Mouse (Mus musculus) urinary bladder, adult 18-20 months (tissue): ENCODE measurements at regions not wholly inside any gene's neighbourhood (a gene's known extent, or its start where the extent isn't known, plus 50 kb on each side); places are given as distances from the start of the nearest gene placed in this dataset.
A peak's percentile ranks its signal among the peaks of the same experiment; 100 is the strongest.

Experiments
- DNase-seq, 2 experiments: peaks; one replicate each; pipeline ENCODE4 v3.0.0; 2022; ENCODE audit warnings: low spot score in 2 of 2, mixed read lengths in 2 of 2

DNA sequence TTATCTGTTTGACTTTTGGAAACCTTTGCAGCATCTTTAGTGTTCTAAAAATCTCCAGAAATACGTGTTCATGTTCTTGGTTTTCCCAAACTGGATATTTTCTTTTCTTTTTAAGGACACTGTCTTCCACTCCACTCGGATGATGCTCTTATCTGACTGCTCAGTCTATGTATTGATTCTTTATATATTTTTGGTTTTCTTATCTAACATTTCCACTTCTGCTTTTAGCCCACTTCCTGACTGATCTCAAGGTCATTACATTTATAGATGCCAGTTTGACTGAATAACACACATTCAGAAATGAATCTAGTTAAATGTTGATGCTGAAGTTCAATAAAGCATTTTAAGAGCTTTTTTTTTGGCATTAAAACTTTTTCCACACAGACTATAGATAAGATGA lies 265.3 kb downstream of the Rpl36a-ps1 start:
- DNase-seq, result no peak

DNA sequence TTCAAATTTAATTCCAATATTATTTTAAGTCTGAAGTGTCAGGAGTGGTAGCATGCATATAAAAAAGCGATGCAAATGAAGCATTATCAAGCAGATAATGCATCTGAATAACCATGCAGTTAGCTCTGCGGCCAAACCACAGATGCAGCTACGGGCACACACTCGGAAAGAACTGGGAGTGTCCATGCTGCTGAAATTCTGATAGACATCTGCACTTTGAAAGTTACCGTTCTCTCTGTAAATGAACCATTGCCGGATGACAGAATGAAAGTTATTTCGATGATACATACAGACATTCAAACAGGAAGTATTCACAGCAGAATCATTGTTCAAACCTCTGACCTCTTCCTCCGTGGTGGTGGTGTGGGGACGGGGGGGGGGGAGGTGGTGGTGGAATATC lies 271.6 kb downstream of the Rpl36a-ps1 start:
- no peak for DNase-seq

DNA sequence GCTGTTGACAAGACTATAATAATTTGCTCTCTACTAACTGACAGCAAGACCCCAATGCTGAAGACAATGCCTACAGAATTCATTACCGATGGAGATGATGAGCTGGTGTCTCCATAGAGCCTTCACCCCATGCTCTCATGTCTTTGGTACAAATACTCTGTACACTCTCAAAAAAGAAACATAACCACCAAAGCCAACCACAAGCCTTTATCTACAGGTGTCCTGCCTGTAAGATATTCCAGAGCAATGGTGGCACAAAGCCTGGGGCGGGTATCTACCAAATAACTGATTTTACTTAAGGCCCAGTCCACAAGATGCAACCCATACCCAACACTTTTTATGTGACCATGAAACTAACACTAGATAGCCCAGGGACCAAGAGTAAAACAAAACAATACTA lies 273.1 kb downstream of the Rpl36a-ps1 start:
- no peak for DNase-seq

DNA sequence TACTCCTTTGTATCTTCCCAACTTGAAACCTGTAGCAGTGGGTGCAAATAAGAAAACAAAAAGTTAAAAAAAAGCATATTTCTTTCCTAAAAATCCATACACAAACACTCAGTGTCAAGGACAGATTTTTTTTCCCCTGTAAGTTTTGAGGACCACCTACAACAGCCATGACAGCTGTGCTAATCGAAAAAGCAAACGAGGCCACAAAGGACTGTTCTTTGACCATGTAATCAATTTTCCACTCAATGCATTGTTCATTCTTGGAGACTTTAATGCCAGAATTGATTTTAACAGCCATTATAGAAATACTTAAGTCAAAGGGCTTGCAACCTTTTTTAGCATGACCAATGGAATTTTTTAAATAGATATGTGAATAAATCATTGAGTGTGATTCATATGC lies 286.1 kb downstream of the Rpl36a-ps1 start:
- no peak for DNase-seq

DNA sequence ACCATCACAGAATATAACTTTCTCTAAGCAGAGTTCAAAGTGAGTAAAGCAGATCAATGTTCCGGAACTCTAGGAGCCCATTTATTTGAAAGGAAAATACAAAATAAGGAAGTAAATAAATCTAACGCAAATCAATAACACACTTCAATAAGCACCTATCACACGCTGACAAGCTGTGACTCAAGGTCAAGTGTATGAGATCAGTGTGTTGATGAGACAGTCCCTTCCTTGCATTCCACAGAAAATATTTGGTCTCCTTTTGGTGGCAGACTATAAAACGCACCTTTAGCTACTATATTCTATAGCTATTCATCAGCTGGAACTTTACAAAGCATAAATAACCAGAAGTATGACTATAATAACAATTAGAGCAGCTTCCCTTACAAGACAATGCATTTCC lies 286.5 kb downstream of the Rpl36a-ps1 start:
- no peak for DNase-seq

DNA sequence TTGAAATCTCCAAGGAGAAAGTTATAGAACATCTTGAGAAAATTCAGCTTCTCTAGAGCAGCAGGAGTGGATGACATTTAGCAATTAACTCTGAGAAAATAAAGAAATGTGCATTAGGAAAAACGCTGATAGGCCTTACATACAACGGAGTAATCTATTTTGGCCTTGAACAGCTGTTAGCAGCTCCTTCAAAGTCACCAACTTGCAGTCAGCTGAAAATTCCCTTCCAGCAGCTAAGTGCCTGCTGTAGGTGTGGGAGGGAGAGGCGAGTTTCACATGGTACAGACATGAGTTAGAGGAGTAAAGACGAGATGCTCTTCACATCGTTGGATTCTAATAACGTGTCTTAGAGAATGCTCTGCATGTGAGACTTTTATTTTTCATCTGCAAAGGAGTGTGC lies 290.8 kb downstream of the Rpl36a-ps1 start:
- no peak for DNase-seq

DNA sequence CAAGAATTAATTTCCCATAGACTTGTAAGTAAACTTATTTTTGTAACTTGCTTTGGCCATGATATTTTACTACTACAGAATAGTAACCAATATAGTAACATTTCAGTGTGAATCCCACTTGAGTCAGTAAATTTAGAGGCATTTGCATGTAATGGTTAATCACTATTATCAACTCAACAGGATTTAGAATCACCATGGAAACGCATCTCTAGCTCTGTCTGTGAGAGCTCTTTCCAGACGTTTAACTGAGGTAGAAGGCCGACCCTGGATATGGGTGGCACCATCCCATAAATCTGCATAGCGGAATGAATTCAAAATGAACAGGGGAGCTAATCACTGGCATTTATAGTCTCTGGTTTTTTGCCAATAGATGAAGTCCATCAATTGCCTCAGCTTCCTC lies 337.6 kb downstream of the Rpl36a-ps1 start:
- DNase-seq, result no peak

DNA sequence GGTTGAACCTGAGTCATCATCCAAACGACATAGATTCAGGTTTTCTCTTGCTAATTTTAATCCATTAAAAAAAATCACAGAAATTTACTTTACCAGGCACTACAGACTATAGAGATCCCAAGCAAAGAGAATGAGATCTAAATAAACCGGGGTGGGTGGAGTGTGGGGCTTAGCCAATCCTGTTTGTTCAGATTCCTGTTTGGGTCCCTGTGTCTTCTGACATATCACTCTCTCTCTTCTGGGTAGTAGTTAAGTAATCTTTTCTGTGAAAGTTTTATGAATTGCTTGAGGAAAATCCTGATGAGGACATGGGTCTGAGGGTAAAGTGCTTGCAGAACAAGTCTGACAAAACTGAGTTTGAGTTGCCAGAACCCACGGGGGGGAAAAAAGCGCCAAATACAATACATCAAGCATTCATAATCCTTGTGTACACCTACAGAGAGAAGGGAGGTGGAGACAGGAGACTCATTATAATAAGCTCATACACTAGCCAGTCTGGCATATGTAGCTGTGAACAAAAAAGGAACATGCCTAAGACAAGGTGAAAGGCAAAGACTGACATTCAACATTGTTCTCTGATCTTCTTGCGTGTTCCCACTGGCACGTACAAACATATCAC lies 339.8 kb downstream of the Rpl36a-ps1 start:
- no peak for DNase-seq

DNA sequence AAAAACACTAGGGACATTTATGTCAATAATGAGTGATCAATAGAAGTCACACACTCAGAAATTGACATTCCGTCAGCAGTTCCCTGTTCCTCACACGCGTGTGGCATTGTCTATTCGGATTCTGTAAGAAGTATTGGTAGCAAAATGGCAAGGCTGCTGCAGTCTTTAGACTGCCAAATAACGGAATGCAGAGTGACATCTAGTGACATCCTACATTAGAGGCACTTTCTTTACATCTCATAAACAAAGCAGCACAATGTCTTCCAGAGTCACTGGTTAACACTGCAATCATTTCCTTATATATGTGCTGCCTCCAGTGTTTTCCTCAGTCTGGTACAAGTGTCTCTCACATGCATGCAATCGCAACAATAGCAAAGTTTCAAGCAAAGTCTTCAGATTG lies 342.9 kb downstream of the Rpl36a-ps1 start:
- DNase-seq, result no peak

DNA sequence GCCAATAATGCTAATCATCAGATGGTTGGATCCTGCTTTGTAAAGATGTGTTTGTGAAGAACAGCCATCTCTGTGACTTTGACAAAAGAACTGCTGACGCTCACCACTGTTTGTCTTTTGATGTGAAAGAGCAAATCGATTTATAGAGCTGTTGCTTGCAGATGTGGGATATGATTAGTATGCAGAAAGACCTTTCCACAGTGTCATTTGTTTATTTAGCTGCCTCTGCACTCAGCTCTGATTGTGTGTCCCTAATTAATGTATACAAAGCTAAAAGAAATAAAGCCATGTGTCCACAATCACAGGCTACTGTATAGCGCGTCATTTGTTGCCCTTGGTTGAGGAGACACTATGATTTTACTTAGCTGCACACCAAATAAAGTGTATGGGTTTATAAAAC lies 343.6 kb downstream of the Rpl36a-ps1 start:
- no peak for DNase-seq

DNA sequence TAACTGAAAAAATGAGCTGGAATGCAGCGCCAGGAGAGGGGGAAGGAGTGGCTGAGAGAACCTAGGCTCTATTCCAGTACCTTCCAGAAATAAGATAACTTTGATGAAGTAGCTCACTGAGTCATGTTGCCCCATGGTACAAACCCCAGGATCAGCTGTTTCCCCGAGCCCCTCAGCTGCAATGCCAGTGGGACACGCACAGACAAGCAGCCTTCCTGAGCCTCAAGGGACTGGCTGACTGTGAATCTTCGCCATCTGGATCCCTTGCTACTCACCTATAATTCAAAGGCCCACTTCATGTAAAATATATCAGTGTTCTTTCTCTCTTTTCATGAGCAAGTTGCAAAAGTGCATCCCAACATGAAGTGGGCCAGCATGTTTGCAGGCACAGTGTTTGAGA lies 346.5 kb downstream of the Rpl36a-ps1 start:
- DNase-seq, result no peak

DNA sequence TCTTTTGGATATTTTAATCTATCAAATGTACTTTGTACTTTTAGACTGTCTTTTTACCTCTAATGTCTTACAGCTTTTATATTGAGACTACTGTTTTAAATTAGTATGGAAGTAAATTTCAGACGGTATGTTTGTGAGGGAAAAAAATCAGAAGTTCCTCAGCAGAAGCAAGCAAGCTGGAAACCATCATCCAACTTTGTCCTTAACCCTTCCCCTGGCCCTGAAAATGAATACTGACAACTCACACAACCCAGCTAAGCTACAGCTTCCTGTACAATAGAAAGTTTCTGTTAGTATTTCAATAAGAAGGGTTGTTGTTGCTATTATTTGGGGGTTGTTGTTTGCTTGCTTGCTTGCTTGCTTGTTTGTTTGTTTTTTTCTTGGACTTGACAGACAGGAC lies 350.4 kb downstream of the Rpl36a-ps1 start:
- no peak for DNase-seq

DNA sequence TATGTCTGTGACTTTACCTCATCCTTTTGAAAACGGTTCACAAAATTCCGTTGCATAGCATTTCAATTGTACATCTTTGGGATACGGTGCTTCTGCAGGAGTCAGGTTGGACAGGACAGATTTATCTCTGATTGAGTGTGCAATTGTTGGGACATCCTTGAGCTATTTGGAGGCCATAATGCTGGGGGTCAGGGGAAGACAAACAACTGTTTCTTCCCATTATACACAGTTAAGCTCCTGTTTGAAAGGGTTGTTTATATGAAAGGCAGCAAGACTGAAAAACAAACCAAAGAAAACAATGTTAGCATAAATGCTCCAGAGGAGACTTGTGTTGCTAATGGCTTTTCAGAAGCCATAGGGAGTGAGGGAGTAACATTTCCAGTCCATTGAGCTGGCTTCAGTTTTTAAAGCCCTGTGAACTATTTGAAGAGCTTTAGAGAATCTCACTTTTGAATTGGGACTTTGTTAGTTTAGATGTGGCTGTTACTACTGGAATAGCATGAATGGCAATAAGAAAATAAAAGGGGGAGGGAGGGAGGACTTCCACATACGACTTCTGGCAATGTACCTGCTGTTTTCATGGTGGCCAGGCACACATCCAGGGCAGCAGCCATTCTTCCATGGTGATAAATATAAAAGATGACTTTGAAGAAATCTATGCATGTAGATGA lies 351.3 kb downstream of the Rpl36a-ps1 start:
- DNase-seq, result no peak

DNA sequence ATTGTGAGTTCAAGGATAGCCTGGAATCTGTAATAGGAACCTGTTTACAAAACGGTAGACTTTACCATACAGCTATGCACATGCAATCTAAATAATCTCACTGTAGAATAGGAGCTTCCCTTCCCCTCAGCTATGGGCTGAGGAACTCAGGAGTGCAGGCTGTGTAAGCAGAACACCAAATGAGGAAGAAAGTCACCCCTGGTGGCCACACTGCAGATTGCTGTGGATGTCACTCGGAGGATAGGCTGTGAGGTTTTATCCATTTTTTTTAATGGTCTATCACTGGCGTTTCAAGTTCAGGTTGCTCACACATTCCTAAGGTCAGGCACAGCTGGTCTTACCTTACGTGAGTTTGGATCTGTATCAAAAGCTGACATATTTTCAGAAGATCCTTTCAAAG lies 365.1 kb downstream of the Rpl36a-ps1 start:
- no peak for DNase-seq

DNA sequence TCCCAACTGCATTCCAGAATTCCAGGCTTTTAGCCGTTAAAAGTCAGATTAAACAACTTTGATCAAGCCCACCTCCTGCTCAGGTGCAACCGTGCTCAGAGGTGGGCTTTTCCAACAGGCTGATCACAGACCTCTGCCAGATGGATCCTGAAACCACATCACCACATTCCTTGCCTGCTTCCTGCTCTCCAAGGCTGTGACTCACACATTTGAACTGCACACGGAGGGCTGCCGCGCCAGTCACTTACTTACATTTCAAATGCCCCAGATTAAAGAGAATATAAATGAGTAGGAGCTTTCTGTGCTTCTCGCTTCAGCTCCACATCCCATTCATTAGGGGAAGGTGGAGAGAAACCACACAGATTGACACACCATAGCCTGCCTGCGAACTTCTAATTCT lies 367.6 kb downstream of the Rpl36a-ps1 start:
- DNase-seq, result no peak

DNA sequence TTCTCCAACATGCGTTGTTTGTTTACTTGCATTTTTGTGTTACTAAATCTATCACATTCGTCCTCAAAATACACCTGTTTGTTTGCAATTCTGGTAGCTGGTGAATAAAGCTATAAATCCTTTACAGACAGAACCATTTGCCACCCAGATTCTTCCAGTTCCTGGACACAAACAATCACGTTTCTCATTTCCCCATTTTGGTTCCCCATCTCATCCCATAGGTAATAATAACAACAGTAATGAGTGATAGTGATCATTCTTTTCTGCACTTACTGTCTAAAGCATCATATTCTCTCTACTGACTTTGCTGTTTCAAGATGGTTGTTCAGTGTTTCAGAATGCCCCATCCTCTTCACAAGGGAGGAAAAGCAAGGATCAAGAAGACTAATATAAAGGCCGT lies 368.3 kb downstream of the Rpl36a-ps1 start:
- DNase-seq, result no peak

DNA sequence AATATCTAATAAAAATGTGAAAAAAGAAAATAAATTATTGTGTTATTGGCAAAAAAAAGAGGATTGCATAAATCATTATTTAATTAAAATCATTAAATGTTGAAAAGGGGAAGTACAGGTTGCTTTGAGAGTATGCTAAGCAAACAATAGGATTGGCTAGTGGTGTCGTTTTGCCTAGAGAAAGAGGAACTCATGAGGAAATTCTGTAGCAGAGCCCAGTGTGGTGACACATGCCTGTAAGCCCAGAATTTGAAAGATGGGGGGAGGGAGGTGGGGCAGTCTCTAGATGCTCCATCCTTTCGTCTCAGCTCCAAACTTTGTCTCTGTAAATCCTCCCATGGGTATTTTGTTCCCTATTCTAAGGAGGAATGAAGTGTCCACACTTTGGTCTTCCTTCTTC lies 388.3 kb downstream of the Rpl36a-ps1 start:
- DNase-seq, result no peak

DNA sequence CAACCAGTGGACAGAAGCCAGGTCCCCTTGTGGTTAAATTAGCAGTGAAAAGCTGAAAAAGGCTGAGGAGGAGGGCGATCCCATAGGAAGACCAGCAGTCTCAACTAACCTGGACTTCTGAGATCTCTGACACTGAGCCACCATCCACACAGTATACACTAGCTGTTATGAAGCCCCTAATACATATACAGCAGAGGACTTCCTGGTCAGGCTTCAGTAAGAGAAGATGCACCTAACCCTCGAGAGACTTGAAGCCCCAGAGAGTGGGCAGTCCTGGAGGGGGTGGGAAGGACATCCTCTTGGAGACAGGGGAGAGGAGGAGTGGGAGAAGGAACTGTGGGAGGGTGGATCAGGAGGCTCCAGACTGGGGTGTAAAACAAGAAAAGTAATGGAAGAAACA lies 397.9 kb downstream of the Rpl36a-ps1 start:
- no peak for DNase-seq

DNA sequence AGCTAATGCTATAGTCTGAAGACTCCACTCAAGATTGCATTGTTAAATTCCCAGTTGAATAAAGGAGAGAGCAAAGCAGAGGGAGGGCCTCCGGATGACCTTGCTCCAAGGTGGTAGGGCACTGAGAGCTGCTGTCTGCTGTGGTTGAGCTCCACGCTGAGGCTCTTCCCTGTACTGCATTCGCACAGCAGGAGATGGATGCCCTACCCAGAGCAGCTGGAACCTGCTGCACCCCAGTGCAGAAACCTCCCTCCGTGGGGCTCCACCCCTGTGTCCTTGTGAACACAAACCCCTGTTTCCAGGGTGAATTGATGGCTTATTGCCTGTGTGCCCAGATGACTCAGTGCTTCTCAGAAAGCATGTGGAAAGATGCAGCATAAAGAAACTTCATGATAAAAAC lies 404.3 kb downstream of the Rpl36a-ps1 start:
- peak; percentile 1 to 19 for DNase-seq

DNA sequence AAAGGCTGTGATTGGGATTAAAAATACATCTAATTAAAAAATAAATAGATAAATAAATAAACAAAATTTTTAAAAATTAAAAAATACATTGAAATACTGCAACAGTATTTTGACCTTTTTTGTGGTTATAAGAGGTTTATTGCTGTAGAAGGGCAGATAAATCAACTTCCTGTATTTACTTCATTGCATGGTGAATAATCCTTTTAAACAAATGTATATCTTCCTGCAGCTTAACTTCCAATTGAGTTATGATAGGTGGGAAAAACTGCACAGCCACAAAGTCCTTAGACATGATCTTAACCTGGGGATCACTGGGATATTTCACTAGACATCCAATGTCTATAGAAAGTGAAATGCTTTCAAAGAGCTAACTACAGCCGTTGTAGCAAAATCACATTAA lies 402.1 kb upstream of the Dach1 start:
- DNase-seq, result no peak

DNA sequence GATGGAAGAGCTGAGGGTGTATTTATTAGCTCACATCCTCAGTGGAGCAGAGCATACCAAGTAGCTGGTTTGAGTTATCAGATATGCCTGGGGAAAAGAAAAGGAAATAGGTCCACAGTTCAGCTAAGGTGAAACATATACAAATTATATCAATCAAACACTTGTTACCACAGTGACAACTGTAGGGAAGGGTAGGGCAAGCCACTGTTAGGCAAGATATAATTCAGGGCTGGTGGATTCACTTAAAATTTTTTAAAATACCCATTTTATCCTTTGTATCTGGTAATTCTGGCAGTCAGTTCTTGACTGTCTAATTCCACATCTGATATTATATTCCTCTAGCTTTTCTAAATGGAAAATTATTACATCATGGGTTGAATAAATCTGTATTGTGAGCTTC lies 392.4 kb upstream of the Dach1 start:
- DNase-seq, result no peak

DNA sequence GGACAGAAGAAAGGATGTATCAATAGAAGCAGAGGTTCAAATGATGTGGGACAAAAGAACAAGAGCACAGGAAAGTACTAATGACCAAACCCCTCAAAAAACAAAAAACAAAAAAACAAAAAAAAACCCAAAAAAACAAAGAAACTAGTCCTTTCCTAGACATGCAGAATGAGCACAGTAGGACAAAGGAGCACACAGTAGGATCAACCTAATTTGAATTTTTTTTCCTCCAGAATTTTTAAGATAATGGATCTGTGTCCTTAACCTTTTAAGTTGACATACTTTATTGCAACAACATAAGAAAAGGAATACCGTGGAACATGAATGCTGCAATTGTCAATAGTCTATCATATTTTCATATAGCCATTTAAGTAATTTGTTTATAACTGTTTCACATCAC lies 370.2 kb upstream of the Dach1 start:
- no peak for DNase-seq

DNA sequence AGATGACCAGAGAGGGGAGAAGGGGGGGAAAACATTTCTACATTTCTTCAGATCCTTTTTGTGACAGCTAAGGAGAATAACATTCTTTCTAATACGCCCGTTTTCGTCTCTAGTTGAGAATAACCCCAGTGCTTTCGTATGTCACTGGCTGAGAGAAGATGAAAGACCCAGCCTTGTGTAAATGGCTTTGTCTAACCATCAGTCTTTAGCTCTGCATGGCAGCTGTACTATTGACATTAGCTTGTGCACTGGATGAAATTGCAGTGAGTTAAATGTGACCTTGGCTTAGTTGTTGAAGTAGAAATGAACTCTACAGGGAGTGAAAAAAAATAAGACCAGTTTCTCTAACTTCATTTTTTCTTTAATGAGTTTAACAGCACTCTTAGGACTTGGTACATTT lies 368.7 kb upstream of the Dach1 start:
- DNase-seq, result no peak

DNA sequence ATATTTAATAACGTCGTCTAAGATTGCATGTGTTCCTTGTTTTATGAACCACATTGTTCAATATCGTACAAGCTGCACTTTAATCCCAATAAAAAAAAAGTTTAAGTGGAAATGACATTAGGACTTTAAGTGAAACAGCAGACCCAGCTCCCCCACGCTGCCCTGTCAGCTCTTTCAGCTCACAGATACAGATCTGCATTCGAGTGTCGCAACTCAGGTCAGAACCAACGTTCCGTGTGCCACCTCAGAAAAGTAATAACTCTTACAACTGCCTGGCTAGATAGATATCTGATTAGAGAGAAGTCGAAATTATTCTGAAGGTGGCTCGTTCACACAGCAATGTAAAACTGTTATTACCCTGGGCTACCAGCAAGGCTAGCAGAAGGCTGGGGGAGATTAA lies 364.0 kb upstream of the Dach1 start:
- peak; percentile 22 to 39 for DNase-seq
